18 mouse cellular contexts compared by ENCODE assay signal in the genomic region with DNA sequence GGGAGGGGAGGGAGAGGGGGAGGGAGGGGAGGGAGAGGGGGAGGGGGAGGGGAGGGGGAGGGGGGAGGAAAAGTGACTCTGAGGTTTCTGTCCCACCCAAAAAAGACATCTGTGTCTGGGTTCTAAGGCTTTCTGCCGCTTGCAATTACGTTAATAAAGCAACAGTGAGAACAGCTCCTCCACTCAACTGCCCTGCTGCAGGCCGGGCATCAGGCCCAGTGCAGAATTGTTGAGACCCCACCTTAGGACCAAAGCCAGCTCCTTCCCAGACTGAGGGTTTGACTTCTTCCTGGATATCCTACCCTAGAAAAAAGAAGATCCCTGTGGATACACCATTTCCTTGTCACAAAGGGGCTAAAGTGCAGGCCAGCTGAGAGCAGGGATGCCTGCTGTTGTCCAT. TPM values are rescaled to one million over a fixed set of nuclear protein-coding genes. Genes with fewer than 3 reads are reported as not detected.
DNase-seq lines count a peak whose midpoint lies in the region; ATAC-seq and TF ChIP-seq lines count a peak whose summit lies in the region.
"Had no signal": no experiment of that assay in that cellular context is flagged by ENCODE, and none has a peak within 500 bp of the region (broad histone marks: within the 10 kb centered on the region; RNA-seq: fewer than 3 reads in every experiment).

No protein-coding gene starts in this region.

- 17% methylated on average over 3 of the region's 3 CpGs for WGBS in forebrain, embryonic 15.5 days
- WGBS in forebrain, embryonic 11.5 days: 70% methylated on average over 3 of the region's 3 CpGs

- H3K27ac ChIP-seq in forebrain, embryonic 15.5 days (replicated peaks): peak overlapping the region; percentile 45; the same call in 1 of the 2 replicates
- H3K27ac ChIP-seq in forebrain, embryonic 11.5 days (ENCODE audit: low read depth, low read length): no peak overlapping the region
- H3K27ac ChIP-seq: embryonic facial prominence, embryonic 15.5 days; gastrocnemius, adult 2 months; intestine, embryonic 15.5 days had no signal

- DNase-seq in cerebellum, adult 9-10 months: peak; percentile 19
- DNase-seq in forebrain, embryonic 11.5 days (ENCODE audit: low spot score): no peak
- DNase-seq in left cerebral cortex, postnatal 4 days: peak; percentile 54
- DNase-seq in left cerebral cortex, adult 18-20 months (ENCODE audit: low spot score in 2 of 2): no peak
- peak; percentile 57 for DNase-seq in brain, embryonic 14.5 days (ENCODE audit: low read depth)
- DNase-seq: adrenal gland, adult 2 months; adrenal gland, postnatal 25 days; embryo, embryonic 11 days; gastrocnemius, adult 2 months; gastrocnemius, postnatal 25 days; kidney, adult 18-20 months had no signal

- no peaks in the 10 kb centered on the region for H3K27me3 ChIP-seq in forebrain, embryonic 15.5 days
- H3K27me3 ChIP-seq in forebrain, embryonic 11.5 days (ENCODE audit: control insufficient read depth, insufficient read depth, low read length): no peaks in the 10 kb centered on the region
- H3K27me3 ChIP-seq: CH12.LX; heart, embryonic 12.5 days; intestine, embryonic 15.5 days had no signal

- H3K9me3 ChIP-seq in forebrain, embryonic 15.5 days: no peaks in the 10 kb centered on the region
- H3K9me3 ChIP-seq in forebrain, embryonic 11.5 days (ENCODE audit: control insufficient read depth, low read length): no peaks in the 10 kb centered on the region
- H3K9me3 ChIP-seq: embryonic facial prominence, embryonic 15.5 days; heart, embryonic 12.5 days; intestine, embryonic 15.5 days had no signal

- peaks cover 84% of the 10 kb centered on the region for H3K4me1 ChIP-seq in forebrain, embryonic 15.5 days
- H3K4me1 ChIP-seq in forebrain, embryonic 11.5 days (replicated peaks; ENCODE audit: control insufficient read depth, insufficient read depth, low read length): peaks cover 38% of the 10 kb centered on the region
- H3K4me1 ChIP-seq: embryonic facial prominence, embryonic 15.5 days had no signal

- no peak for ATAC-seq in cerebellum, adult (ENCODE audit: insufficient number of reproducible peaks, low FRiP score, low TSS enrichment)
- no peak for ATAC-seq in forebrain, embryonic 15.5 days (replicated peaks)
- no peak for ATAC-seq in forebrain, embryonic 11.5 days (replicated peaks; ENCODE audit: low FRiP score)
- ATAC-seq: intestine, embryonic 15.5 days had no signal

- H3K4me3 ChIP-seq in forebrain, embryonic 15.5 days: no peak overlapping the region
- no peak overlapping the region for H3K4me3 ChIP-seq in forebrain, embryonic 11.5 days (ENCODE audit: low read depth, low read length)
- H3K4me3 ChIP-seq: embryonic facial prominence, embryonic 15.5 days; erythroblast, embryonic 14.5 days; gastrocnemius, adult 2 months; heart, embryonic 12.5 days; intestine, embryonic 15.5 days had no signal

- H3K9ac ChIP-seq in forebrain, embryonic 15.5 days (replicated peaks): no peak overlapping the region
- H3K9ac ChIP-seq in forebrain, embryonic 11.5 days (ENCODE audit: low read length): no peak overlapping the region
- H3K9ac ChIP-seq: embryonic facial prominence, embryonic 15.5 days; heart, embryonic 12.5 days; intestine, embryonic 15.5 days had no signal

- no peak overlapping the region for H3K4me2 ChIP-seq in forebrain, embryonic 15.5 days (replicated peaks)
- no peak overlapping the region for H3K4me2 ChIP-seq in forebrain, embryonic 11.5 days (ENCODE audit: low read depth, low read length, severe bottlenecking)
- H3K4me2 ChIP-seq: embryonic facial prominence, embryonic 15.5 days; heart, embryonic 12.5 days; intestine, embryonic 15.5 days had no signal

- no peaks in the 10 kb centered on the region for H3K36me3 ChIP-seq in forebrain, embryonic 15.5 days
- H3K36me3 ChIP-seq in forebrain, embryonic 11.5 days (ENCODE audit: control insufficient read depth, insufficient read depth, low read length): no peaks in the 10 kb centered on the region
- H3K36me3 ChIP-seq: embryonic facial prominence, embryonic 15.5 days; heart, embryonic 12.5 days; intestine, embryonic 15.5 days had no signal

- TF ChIP-seq POLR2A in brain, embryonic 14.5 days (IDR thresholded peaks at IDR 0.05; ENCODE audit: borderline replicate concordance, extremely low read depth, insufficient read depth, insufficient read length, poor library complexity, severe bottlenecking): no peak

- intact Hi-C loops in left cerebral cortex, postnatal 4 days (cut with DNase I): no loop called here

- TF ChIP-seq CTCF in brain, embryonic 14.5 days (IDR thresholded peaks at IDR 0.05; ENCODE audit: borderline replicate concordance, extremely low read depth, insufficient read depth, insufficient read length): no peak

RNA-seq across cellular contexts. Expression of a gene that starts 9.6 kb away (rescaled TPM):
- polyA plus RNA-seq in forebrain, embryonic 15.5 days (2015; fragmentation: Nextera tagmentation; extraction: Ambion mirVana): 11.0 and 13.0 TPM in 2 replicates
- 26.6 and 32.2 TPM in 2 replicates for polyA plus RNA-seq in forebrain, embryonic 11.5 days (2014; fragmentation: Nextera tagmentation; extraction: Ambion mirVana)
- 10 to 100 TPM in 1 of 2 experiments, 1 to 10 TPM in 1; 9.3 to 13.1 TPM for total RNA-seq in left cerebral cortex, postnatal 4 days (2021)
- 10 to 100 TPM; 19.1 to 21.3 TPM for total RNA-seq in left cerebral cortex, adult 18-20 months (2021)
- 105 and 130 TPM in 2 replicates for polyA plus RNA-seq in brain, embryonic 14.5 days (2012; rRNA removed)

Comparison
In these comparisons a context has a peak if more than half of its experiments do, and no peak if none do; other contexts are left out.
1. DNase-seq: peak in cerebellum, adult 9-10 months (single experiment), left cerebral cortex, postnatal 4 days (single experiment) and brain, embryonic 14.5 days (single experiment); none in forebrain, embryonic 11.5 days (single experiment) and left cerebral cortex, adult 18-20 months (0 of 2).